Mouse (Mus musculus) right cerebral cortex, adult 2 months (tissue): ENCODE measurements around the gene Cers5.
"Not testable (repeated sequence)": the region's sequence is repeated elsewhere in the genome, so short reads cannot be mapped to it uniquely, and the experiment has no call there.

Experiments
- DNase-seq, 2 experiments: peaks; one replicate each; pipeline ENCODE4 v3.0.0; 2021 to 2022; ENCODE audit warnings: low spot score in 2 of 2

Cers5 gene

DNA sequence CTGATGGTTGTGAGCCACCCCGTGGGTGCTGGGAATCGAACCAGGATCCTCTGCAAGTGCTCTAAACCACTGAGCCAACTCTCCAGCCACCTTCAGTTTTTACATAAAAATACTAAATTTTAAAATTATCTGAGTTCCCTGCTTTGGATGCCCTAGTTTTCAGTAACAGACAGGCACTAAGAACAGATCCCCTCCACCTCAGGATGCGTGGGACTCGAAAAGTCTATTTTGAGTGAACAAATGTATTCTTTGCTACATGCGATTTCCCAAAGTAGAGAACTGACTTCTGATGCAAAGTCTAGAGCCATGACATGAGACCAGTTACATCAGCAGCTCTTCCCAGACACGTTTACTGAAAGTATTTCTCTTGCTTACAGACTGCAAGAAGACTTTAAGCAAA is 17.8 kb upstream of the Cers5 start:
- peak; percentile 53 to 59 for DNase-seq

- DNase-seq, result peak in 1 of 2 experiments; percentile 17
These were observed 15.0 kb upstream of the Cers5 start for GRCm38 (mm10) chr15:99787625-99788120.

DNA sequence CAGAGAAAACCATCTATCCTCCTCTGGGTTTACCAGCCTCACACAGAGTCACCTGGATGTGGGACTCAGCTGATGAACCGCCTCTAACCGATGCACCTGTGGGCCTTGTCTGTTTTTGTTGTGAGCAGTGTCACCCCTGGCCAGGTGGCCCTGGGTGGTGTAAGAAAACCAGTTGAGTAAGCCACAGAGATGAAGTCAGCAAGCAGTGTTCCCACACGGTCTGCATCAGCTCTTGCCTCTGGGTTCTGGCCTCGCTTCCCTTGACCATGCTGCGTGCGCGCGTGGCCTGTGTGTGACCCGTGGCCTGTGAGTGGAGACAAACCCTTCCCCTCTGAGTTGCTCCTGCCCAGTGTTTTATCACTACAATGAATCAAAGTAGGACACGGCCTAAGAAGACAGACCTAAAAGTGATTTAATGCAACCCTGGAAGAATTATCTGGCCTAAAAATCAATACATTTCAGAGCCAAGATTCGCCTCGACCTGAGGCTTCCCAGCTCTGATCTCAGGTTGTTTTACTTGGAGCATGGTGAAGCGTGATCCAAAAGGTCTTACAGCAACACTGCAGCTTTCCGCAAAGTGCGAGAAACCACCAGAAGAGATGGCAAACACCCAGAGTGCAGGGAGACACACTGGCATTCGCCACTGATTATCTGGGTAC is 6.1 kb upstream of the Cers5 start:
- no peak for DNase-seq

GRCm38 (mm10) chr15:99778148-99778547 is 5.5 kb upstream of the Cers5 start:
- DNase-seq, result peak in 1 of 2 experiments; percentile 48

- no peak for DNase-seq
These were observed 240 bp upstream of the Cers5 start for GRCm38 (mm10) chr15:99772925-99773324.

DNA sequence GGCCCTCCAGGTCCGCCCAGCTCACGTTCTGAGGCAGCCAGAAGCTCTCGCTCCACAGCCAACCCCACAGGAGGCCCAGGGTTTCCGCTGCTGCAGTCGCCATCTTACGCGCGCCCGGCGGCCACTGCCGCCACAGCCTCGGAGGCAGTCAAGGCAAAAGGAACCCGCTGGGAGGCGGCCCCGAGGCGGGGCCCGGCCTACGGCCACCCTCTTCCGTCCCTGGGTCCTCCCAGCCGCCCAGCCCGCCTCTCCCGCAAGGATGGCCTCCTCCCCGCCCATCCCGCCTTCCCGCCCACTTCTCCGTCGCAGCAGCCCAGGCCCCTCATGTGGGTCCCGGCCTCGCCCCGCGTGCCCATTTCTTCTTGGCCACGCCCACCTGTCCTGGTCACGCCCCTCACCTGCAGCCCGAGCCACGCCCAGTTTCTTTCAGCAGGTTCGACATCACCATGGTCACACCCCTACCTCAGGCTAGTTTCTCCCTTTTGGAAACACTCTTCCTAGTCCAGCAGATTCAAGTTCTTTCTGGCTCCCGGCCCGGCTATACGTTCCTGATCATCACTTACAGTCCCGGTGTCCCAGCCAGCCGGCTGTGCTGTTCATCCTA is 306 bp downstream of the Cers5 start:
- peak; percentile 80 to 86 for DNase-seq

- peak; percentile 50 to 69 for DNase-seq
These were observed 946 bp downstream of the Cers5 start for GRCm38 (mm10) chr15:99771601-99772276.

DNA sequence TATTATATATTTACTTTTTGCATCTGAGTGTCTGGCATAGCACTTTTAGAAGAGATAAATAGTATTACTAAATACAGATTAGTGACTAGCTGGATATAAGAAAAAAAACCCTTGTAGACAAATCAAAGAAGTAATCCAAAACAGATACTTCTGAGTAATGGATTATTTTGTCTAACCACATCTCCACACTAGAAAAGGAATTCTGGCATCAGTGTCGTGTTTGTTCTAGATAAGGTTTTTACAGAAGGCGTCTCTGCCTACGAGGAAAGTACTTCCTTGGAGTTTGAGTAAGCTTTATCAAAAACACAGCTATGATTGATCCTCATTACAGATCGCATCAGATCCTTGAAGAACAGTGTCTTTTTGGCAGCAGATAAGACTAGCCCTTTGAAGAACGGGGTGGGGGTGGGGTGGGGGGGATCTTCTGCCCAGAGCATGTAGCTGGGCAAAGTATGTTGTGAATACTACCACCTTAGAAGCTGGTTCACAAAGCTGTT is 1.6 kb downstream of the Cers5 start:
- no peak for DNase-seq

- DNase-seq, result no peak
These were observed 3.9 kb downstream of the Cers5 start for GRCm38 (mm10) chr15:99768761-99769160.

DNA sequence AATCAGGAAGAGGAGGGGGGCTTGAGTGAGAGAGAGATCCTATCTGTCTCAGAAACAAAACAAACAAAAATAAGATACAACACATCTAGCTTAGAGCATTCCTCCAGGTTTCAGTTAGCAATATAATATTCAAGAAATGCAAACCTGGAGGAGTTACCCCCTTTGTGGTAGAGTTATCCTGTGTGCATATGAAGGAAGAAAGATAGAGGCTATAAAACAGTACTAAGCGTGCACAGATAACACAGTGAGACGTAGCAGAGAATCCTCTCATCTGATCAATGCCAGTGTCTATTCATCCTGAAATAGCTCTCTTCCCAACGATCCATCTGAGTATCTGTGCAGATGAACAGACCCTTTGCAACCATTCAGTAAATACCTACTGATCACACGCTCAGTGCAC is 5.2 kb downstream of the Cers5 start:
- DNase-seq, result no peak

GRCm38 (mm10) chr15:99754204-99754603 is 18.5 kb downstream of the Cers5 start:
- no peak for DNase-seq

GRCm38 (mm10) chr15:99740229-99740628 is 32.5 kb downstream of the Cers5 start:
- DNase-seq, result no peak

GRCm38 (mm10) chr15:99736675-99737074 is 36.0 kb downstream of the Cers5 start:
- DNase-seq, result peak in 1 of 2 experiments; percentile 42

DNA sequence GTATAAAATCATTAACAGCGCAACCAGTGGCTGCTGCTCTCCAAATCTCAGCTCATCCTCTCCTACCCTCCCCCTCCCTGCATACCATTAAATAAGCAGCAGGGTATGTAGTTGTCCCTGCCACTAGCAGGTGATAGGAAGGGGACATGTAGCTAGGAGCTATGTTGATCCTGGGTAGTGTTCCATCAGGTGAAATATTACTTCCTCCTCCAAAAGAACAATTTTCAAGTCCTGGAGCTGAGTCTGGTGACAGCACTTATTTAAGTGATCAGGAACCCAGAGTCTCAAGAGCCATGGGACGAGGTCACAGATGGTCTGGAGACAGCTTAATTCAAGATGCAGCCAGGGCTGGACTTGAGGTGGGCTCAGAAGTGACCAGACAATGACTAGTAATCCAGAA is 37.1 kb downstream of the Cers5 start:
- peak; percentile 100 for DNase-seq

DNA sequence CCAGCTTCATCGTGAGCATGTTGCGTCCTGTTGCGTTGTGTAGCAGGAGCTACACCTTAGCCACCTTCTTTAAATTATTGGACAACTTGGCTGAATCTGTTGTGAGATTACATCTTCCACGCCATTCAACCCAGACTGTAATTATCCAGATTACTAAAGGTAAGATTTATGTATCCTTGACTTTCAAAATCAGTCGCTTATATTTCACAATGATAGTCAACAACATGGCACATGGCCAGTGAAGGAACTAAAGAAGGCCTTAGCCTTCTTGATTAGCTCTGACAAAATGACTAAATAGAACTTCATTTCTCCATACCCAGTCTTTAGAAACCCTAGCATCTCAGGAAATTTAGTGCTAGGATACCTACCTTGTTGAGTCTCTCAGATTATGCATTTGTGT is 39.5 kb downstream of the Cers5 start:
- DNase-seq, result no peak

DNA sequence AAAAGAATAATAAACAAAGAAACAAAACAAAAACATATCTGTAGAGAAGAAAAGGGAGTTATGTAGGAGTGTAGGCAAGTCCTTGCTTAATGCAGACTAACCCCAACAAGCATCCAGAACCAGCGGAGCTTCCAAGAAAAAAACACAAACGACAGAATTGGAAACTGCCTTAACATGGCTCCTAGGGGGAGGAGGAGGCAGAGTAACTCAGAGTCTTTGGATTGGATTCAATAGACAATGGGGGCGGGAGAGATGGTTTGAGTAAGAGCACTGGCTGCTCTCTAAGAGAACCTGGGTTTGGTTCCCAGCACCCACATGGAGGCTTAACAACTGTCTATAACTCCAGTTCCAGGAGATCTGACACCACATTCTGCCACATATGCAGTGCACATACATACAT is 41.0 kb downstream of the Cers5 start:
- no peak for DNase-seq

DNA sequence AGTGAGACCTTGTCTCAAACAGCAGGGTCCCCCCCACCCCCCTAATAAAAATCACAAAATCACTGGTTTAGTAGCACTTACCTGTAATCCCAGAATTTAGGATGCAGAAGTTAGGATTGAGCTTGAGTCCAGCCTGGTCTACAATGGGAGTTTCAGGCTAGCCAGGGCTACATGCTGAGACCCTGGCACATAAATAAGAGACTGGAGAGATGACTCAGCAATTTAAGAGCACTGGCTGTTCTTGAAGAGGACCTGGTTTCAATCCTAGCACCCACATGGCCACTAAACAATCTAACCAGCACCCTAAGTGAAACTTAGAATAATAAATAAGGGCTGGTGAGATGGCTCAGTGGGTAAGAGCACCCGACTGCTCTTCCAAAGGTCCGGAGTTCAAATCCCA is 41.5 kb downstream of the Cers5 start:
- no peak for DNase-seq

GRCm38 (mm10) chr15:99729056-99729783 is 43.5 kb downstream of the Cers5 start:
- DNase-seq, result no peak

- DNase-seq, result no peak
These were observed 44.5 kb downstream of the Cers5 start for GRCm38 (mm10) chr15:99728211-99728610.

DNA sequence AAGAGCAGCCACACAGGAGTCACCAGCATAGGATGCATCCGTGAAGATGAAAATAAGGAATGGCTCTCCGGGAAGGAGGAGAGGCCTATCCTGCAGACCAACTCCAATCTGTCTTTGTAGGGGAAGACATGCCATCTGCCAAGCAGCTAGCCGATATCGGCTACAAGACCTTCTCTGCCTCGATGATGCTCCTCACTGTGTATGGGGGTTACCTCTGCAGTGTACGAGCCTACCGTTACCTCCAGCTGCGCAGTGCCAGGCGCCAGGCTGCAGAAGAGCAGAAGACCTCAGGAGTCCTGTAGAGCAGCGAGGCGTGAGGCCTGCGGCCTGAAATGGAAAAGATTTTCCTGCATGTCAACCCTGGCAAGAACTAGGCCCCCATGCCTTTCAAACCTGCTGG is 45.2 kb downstream of the Cers5 start:
- no peak for DNase-seq

GRCm38 (mm10) chr15:99727039-99727438 is 45.6 kb downstream of the Cers5 start:
- not testable (repeated sequence) for DNase-seq

GRCm38 (mm10) chr15:99726549-99726948 is 46.1 kb downstream of the Cers5 start:
- no peak for DNase-seq
